In genomic region chr15:89207457-89207856, GRCm38 (mm10) we compare ENCODE assay signal across 33 mouse cellular contexts.
"Had no signal": no experiment of that assay in that cellular context is flagged by ENCODE, and none has a peak within 500 bp of the region (broad histone marks: within the 10 kb centered on the region; RNA-seq: fewer than 3 reads in every experiment).

No protein-coding gene starts in this region.

- H3K9ac ChIP-seq: heart, embryonic 12.5 days; heart, embryonic 13.5 days; heart, embryonic 15.5 days; hindbrain, embryonic 12.5 days; hindbrain, embryonic 13.5 days; hindbrain, embryonic 14.5 days; hindbrain, embryonic 15.5 days; intestine, embryonic 15.5 days; kidney, embryonic 15.5 days had no signal

- H3K27me3 ChIP-seq: heart, embryonic 12.5 days; heart, embryonic 13.5 days; heart, embryonic 15.5 days; hindbrain, embryonic 12.5 days; hindbrain, embryonic 13.5 days; hindbrain, embryonic 15.5 days; intestine, embryonic 15.5 days; kidney, embryonic 15.5 days had no signal

- ATAC-seq: hindbrain, embryonic 16.5 days; hindbrain, postnatal 0 days; inflammation-experienced regulatory T-cells, adult 6 months; intestine, embryonic 15.5 days had no signal

- H3K36me3 ChIP-seq: heart, embryonic 10.5 days; heart, embryonic 12.5 days; heart, embryonic 13.5 days; heart, embryonic 15.5 days; hindbrain, embryonic 10.5 days; hindbrain, embryonic 12.5 days; hindbrain, embryonic 13.5 days; hindbrain, embryonic 15.5 days; intestine, embryonic 15.5 days; kidney, embryonic 15.5 days had no signal

- H3K4me3 ChIP-seq: heart, embryonic 10.5 days; heart, embryonic 12.5 days; heart, embryonic 13.5 days; heart, embryonic 15.5 days; hindbrain, embryonic 10.5 days; hindbrain, embryonic 12.5 days; hindbrain, embryonic 13.5 days; hindbrain, embryonic 15.5 days; intestine, embryonic 15.5 days; kidney, embryonic 15.5 days; layer of hippocampus, adult 2 months had no signal

- H3K4me2 ChIP-seq: heart, embryonic 11.5 days; heart, embryonic 12.5 days; heart, embryonic 13.5 days; heart, embryonic 15.5 days; hindbrain, embryonic 12.5 days; hindbrain, embryonic 13.5 days; hindbrain, embryonic 14.5 days; hindbrain, embryonic 15.5 days; intestine, embryonic 15.5 days; kidney, embryonic 15.5 days had no signal

- H3K9me3 ChIP-seq: intestine, embryonic 15.5 days had no signal

- DNase-seq: heart, postnatal 10 days; heart, postnatal 14 days; heart, postnatal 36 days; heart, postnatal 4 days; kidney, adult 11 months; kidney, adult 18-20 months; kidney, adult 2 months; kidney, adult 8-10 months; kidney, adult 9 months; kidney, postnatal 10 days; kidney, postnatal 14 days; kidney, postnatal 25 days; kidney, postnatal 36 days; kidney, postnatal 4 days; layer of hippocampus, adult 9-11 months; layer of hippocampus, postnatal 36 days had no signal

- H3K27ac ChIP-seq: heart, embryonic 10.5 days; heart, embryonic 13.5 days; heart, embryonic 15.5 days; hindbrain, embryonic 10.5 days; hindbrain, embryonic 12.5 days; hindbrain, embryonic 13.5 days; hindbrain, embryonic 14.5 days; hindbrain, embryonic 15.5 days; hindbrain, postnatal 0 days; intestine, embryonic 15.5 days; kidney, embryonic 15.5 days; kidney, postnatal 0 days; layer of hippocampus, adult 2 months had no signal
